ENCODE assay signal across 8 mouse cellular contexts in the genomic region with DNA sequence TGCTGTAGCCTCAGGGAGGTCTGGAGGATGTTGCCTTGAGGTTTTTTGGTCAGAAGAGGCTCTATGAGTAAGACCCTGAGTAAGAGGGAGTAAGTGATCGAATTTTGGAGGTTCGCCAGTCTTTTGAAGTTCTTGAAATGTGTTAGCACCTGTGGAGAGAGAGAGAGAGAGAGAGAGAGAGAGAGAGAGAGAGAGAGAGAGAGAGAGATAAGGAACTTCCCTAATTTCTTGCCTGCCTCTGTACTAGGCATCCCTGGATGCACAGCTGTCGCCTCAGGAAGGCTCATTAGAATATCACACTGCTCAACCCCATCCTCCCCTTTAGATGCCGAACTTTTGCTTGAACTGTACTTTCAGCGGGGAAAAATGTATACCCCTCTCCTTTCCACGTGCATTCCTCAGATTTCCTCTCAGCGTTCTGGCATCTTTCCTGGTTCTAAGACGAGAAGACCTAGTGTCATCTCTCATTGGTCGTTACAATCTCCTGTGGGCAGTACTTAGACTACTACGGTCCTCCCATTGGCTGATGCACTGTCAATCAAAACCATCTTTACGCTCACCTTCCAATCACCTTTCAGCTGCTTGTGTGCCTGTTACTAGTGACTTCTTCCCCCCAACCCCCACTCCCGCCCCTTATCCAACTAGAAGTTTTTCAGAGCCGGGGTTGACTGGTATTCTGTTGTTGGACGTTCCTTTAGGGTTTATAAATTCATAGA. TPM values are rescaled to one million over a fixed set of nuclear protein-coding genes. Genes with fewer than 3 reads are reported as not detected.
A peak's percentile ranks its signal among the peaks of the same experiment; 100 is the strongest.
DNase-seq lines count a peak whose midpoint lies in the region; ATAC-seq and TF ChIP-seq lines count a peak whose summit lies in the region.

No protein-coding gene starts in this region.

- peak overlapping the region; percentile 14; the same call in 1 of the 2 replicates for H3K4me2 ChIP-seq in lung, postnatal 0 days (replicated peaks; ENCODE audit: low read depth, low read length)

- ATAC-seq in lung, postnatal 0 days = peak; percentile 87
- no peak for ATAC-seq in erythroblast, adult 5-6 weeks (replicated peaks; ENCODE audit: low FRiP score, poor library complexity, severe bottlenecking)

- no peak for TF ChIP-seq CTCF in lung, postnatal 0 days (IDR thresholded peaks at IDR 0.05)

- intact Hi-C loops in heart, postnatal 14 days (cut with DNase I) = no loop called here

- H3K27ac ChIP-seq in forebrain, embryonic 10.5 days = no peak overlapping the region
- peak overlapping the region; percentile 81 for H3K27ac ChIP-seq in lung, postnatal 0 days (ENCODE audit: low read length)

- H3K9ac ChIP-seq in lung, postnatal 0 days (replicated peaks; ENCODE audit: low read depth) = no peak overlapping the region

- peaks cover 11% of the 10 kb centered on the region for H3K4me1 ChIP-seq in forebrain, embryonic 10.5 days
- peaks cover 4% of the 10 kb centered on the region; the same call in 1 of the 2 replicates for H3K4me1 ChIP-seq in lung, postnatal 0 days (ENCODE audit: insufficient read depth, low read depth, low read length)

- WGBS in forebrain, embryonic 10.5 days = 32% methylated on average over 14 of the region's 14 CpGs
- WGBS in lung, postnatal 0 days = 20% methylated on average over 14 of the region's 14 CpGs

- H3K36me3 ChIP-seq in forebrain, embryonic 10.5 days (replicated peaks) = no peaks in the 10 kb centered on the region
- H3K36me3 ChIP-seq in lung, postnatal 0 days (ENCODE audit: insufficient read depth, low read length) = no peaks in the 10 kb centered on the region

- DNase-seq in 3T3-L1 (ENCODE audit: low read depth, low spot score) (peak; percentile 72), R1 (ENCODE audit: low read depth, low spot score) (peak; percentile 97)
- DNase-seq in forebrain, embryonic 10.5 days (ENCODE audit: extremely low spot score, low spot score) = peak; percentile 29
- DNase-seq in heart, postnatal 14 days = peak; percentile 65 to 78
- peak; percentile 60 to 74 for DNase-seq in kidney, postnatal 25 days
- DNase-seq in lung, postnatal 0 days (ENCODE audit: low spot score) = peak; percentile 93
- DNase-seq in retina, postnatal 1 day = peak; percentile 92

- peak overlapping the region; percentile 25 for H3K4me3 ChIP-seq in forebrain, embryonic 10.5 days
- H3K4me3 ChIP-seq in lung, postnatal 0 days (ENCODE audit: low read depth, low read length) = no peak overlapping the region

- H3K27me3 ChIP-seq in forebrain, embryonic 10.5 days (ENCODE audit: poor library complexity, severe bottlenecking) = peaks cover 11% of the 10 kb centered on the region
- no peaks in the 10 kb centered on the region for H3K27me3 ChIP-seq in lung, postnatal 0 days (replicated peaks; ENCODE audit: insufficient read depth, low read length)

- H3K9me3 ChIP-seq in forebrain, embryonic 10.5 days = no peaks in the 10 kb centered on the region
- no peaks in the 10 kb centered on the region for H3K9me3 ChIP-seq in lung, postnatal 0 days (ENCODE audit: low read length)

- no peak for TF ChIP-seq EP300 in lung, postnatal 0 days (IDR thresholded peaks at IDR 0.05)

RNA-seq across cellular contexts. Expression of a gene that starts 4.9 kb away (rescaled TPM):
- polyA plus RNA-seq in forebrain, embryonic 10.5 days (2016; fragmentation: Nextera tagmentation; extraction: Ambion mirVana) = 0.12 and 0.14 TPM in 2 replicates
- total RNA-seq in heart, postnatal 14 days (2021) = not detected
- 1.1 and 1.7 TPM in 2 replicates for polyA plus RNA-seq in lung, postnatal 0 days (2015; fragmentation: Nextera tagmentation; extraction: Ambion mirVana)
- total RNA-seq in erythroblast, adult 5-6 weeks (2015; ENCODE audit: low replicate concordance) = not detected in 2 replicates
- 0.17 TPM in 1 of 2 replicates, not detected in the other for total RNA-seq in erythroblast, adult 5-6 weeks (2017; ENCODE audit: low replicate concordance)

RNA-seq across cellular contexts. Expression of a gene that starts 12.2 kb away (rescaled TPM):
- not detected in 2 replicates for polyA plus RNA-seq in forebrain, embryonic 10.5 days (2016; fragmentation: Nextera tagmentation; extraction: Ambion mirVana)
- not detected for total RNA-seq in heart, postnatal 14 days (2021)
- not detected in 2 replicates for polyA plus RNA-seq in lung, postnatal 0 days (2015; fragmentation: Nextera tagmentation; extraction: Ambion mirVana)
- not detected in 2 replicates for total RNA-seq in erythroblast, adult 5-6 weeks (2015; ENCODE audit: low replicate concordance)
- not detected in 2 replicates for total RNA-seq in erythroblast, adult 5-6 weeks (2017; ENCODE audit: low replicate concordance)

RNA-seq across cellular contexts. Expression of a gene that starts 28.8 kb away (rescaled TPM):
- polyA plus RNA-seq in forebrain, embryonic 10.5 days (2016; fragmentation: Nextera tagmentation; extraction: Ambion mirVana) = 19.3 and 20.2 TPM in 2 replicates
- 10 to 100 TPM; 29.6 to 30.7 TPM for total RNA-seq in heart, postnatal 14 days (2021)
- polyA plus RNA-seq in lung, postnatal 0 days (2015; fragmentation: Nextera tagmentation; extraction: Ambion mirVana) = 11.4 and 15.2 TPM in 2 replicates
- 1.9 and 2.9 TPM in 2 replicates for total RNA-seq in erythroblast, adult 5-6 weeks (2015; ENCODE audit: low replicate concordance)
- 2.1 and 11.0 TPM in 2 replicates for total RNA-seq in erythroblast, adult 5-6 weeks (2017; ENCODE audit: low replicate concordance)

RNA-seq across cellular contexts. Expression of a gene that starts 34.9 kb away (rescaled TPM):
- 59.3 and 62.3 TPM in 2 replicates for polyA plus RNA-seq in forebrain, embryonic 10.5 days (2016; fragmentation: Nextera tagmentation; extraction: Ambion mirVana)
- total RNA-seq in heart, postnatal 14 days (2021) = 10 to 100 TPM; 16.8 to 23.2 TPM
- polyA plus RNA-seq in lung, postnatal 0 days (2015; fragmentation: Nextera tagmentation; extraction: Ambion mirVana) = 19.2 and 21.4 TPM in 2 replicates
- total RNA-seq in erythroblast, adult 5-6 weeks (2015; ENCODE audit: low replicate concordance) = 3.3 and 5.6 TPM in 2 replicates
- 2.6 and 9.8 TPM in 2 replicates for total RNA-seq in erythroblast, adult 5-6 weeks (2017; ENCODE audit: low replicate concordance)

RNA-seq across cellular contexts. Expression of a gene that starts 37.3 kb away (rescaled TPM):
- polyA plus RNA-seq in forebrain, embryonic 10.5 days (2016; fragmentation: Nextera tagmentation; extraction: Ambion mirVana) = not detected in 2 replicates
- total RNA-seq in heart, postnatal 14 days (2021) = not detected
- polyA plus RNA-seq in lung, postnatal 0 days (2015; fragmentation: Nextera tagmentation; extraction: Ambion mirVana) = 483 and 564 TPM in 2 replicates
- not detected in 2 replicates for total RNA-seq in erythroblast, adult 5-6 weeks (2015; ENCODE audit: low replicate concordance)
- total RNA-seq in erythroblast, adult 5-6 weeks (2017; ENCODE audit: low replicate concordance) = not detected in 2 replicates

Comparison
In these comparisons a context has a peak if more than half of its experiments do, and no peak if none do; other contexts are left out.
1. DNase-seq: peak in every context shown above with its lines; median percentile 97 in R1; 93 in lung, postnatal 0 days; 92 in retina, postnatal 1 day; 72 in 3T3-L1; 72 in heart, postnatal 14 days; 67 in kidney, postnatal 25 days; 29 in forebrain, embryonic 10.5 days.